Mouse (Mus musculus) monocyte, adult 2 months (primary cell): ENCODE data around the gene Fmo6.

ENCODE experiments used
- DNase-seq, 2 experiments: peaks; one replicate each; pipeline ENCODE4 v3.0.0; 2022; ENCODE audit warnings: low spot score in 2 of 2, low read depth in 1 of 2

Gene Fmo6

DNA sequence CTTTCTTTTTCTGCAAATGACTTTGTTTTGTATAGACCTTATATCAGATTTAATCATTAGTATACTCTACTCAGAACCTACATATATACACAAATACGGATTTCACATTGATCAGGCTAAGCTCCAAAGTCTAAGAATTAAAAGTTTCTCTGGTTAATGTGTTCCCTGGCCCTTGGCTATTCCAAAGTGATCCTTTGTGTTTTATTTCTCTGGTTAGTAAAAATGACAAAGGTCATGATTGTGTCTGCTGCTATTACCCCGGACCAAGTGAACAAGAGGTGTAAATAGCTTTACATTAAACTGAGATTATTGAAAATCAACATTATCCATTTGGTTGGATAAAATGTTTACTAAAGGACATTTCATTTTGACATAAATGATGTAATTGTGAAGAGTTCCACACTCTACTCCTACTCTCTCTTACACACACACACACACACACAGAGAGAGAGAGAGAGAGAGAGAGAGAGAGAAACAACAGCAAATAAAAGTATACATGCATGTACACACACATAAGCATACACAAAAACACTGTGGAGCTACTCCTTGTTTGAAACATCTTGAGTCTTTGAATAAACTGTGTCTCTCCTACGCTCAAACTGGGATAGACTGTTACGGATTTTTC lies 22.3 kb downstream of the Fmo6 start:
- DNase-seq: no peak

GRCm38 (mm10) chr1:162912085-162912484 lies 25.2 kb downstream of the Fmo6 start:
- DNase-seq: no peak

DNA sequence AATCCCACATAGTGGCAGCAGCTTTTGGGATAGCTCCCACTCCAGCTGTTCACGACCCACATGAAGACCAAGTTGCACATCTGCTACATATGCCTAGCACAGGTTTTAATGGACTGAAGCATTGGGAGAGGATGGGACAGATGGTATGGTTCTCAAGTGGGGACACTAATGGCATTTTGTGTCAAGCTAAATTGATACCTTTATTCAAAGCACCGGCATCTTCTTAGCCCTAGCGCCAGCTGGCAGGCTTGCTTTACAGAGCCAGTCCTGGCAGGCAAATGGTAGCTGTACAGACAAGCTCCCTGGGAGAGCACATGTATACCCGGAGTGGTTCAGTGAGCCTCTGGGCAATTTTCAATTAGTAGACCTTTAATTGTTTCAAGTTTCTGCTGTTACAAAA lies 35.4 kb downstream of the Fmo6 start:
- DNase-seq: no peak

GRCm38 (mm10) chr1:162897838-162898811 lies 39.2 kb downstream of the Fmo6 start, which contains the start of gene Fmo2:
TSS of gene Fmo2 (minus strand) at chr1:162898726.
- DNase-seq: no peak

- no peak for DNase-seq
These were observed 41.4 kb downstream of the Fmo6 start for GRCm38 (mm10) chr1:162895900-162896299.

DNA sequence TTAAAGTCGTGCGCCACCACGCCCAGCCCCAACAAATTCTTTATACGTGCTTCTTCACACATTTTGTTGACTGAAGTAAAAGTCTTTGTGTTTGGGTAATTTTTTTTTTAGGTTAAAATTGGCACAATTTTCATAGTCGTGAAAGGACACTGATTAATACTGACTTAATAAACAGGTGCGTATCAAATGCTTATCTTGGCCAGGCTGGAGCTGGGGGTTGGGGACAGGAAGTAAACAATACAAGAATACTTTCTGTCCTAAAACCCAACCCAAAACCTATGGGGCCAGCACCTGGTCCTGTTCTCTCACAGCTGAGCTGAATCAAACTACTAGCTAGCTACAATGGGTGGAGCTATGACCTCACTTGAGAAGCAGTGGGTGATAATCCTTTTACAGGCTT lies 44.3 kb downstream of the Fmo6 start:
- no peak for DNase-seq

GRCm38 (mm10) chr1:162891980-162892451 lies 45.3 kb downstream of the Fmo6 start:
- DNase-seq: no peak

DNA sequence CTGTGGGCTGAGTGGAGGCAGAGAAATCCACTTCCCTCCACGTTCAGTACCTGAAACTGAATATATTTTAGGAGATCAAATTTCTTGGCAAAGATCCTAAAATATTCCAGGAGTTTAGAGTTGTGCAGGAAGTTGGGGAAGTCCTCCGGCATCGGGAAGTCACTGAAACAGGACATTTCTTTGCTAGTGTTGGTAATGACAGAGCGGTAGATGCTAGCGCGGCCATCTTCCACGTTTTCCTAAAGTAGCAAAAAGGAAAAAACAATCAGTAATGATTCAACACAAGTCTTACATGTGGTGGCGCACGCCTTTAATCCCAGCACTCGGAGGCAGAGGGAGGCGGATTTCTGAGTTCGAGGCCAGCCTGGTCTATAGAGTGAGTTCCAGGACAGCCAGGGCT lies 48.7 kb downstream of the Fmo6 start:
- DNase-seq: no peak

DNA sequence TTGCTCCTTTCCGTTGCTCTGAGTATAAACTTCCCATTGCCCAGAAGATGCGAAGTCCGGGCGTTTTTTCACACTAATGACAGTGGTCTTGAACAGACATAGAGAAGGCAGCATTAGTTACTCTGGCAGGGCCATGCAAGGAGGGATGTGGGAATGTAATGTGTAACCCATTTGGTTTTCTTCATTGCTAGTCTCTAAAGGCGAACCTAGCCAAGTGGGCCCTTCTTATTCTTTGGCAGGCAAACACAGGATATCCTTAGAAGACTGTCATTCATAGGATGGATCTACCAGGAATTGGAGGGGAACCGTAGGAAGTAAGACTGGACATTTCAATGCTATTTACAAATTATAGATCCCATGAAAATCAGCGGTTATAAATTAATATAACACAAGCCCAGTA lies 49.7 kb downstream of the Fmo6 start:
- no peak for DNase-seq

- DNase-seq: no peak
These were observed 51.0 kb downstream of the Fmo6 start for GRCm38 (mm10) chr1:162886138-162886816.

GRCm38 (mm10) chr1:162882681-162883080 lies 54.6 kb downstream of the Fmo6 start:
- no peak for DNase-seq

DNA sequence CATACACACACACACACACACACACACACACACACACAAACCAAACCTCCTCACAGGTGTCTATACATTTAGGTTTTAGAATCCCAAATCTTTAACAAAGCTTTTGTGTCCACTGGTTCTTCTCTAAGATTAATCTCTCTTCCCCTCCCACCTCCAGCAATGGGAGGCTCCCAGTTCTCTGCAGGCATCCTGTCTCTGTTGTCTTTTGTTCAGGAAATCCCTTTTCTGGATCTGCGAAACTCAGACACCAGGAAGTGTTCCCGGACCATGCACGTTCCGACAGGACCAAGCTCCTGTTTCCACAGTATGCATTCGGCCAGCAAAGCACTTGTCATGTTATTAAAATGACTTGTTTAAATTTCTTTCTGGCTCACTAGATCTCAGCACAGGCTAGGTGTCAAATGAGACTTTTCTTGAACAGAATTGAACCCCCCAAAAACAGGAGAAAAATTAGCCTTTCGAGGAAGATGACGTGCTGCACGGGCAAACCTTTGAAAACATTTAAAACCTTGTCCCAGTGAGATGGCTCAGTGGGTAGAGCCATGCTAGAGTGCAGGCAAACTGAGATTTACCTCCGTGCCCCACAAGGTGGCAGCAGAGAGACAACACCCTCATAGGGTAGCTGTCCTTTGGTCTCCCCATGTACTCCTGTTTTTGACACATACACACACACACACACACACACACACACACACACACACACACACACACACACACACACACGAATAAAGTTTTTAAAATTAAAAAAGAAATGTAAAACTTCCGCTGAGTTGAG lies 57.5 kb downstream of the Fmo6 start:
- no peak for DNase-seq

- DNase-seq: no peak
These were observed 62.2 kb downstream of the Fmo6 start for GRCm38 (mm10) chr1:162875091-162875490.

DNA sequence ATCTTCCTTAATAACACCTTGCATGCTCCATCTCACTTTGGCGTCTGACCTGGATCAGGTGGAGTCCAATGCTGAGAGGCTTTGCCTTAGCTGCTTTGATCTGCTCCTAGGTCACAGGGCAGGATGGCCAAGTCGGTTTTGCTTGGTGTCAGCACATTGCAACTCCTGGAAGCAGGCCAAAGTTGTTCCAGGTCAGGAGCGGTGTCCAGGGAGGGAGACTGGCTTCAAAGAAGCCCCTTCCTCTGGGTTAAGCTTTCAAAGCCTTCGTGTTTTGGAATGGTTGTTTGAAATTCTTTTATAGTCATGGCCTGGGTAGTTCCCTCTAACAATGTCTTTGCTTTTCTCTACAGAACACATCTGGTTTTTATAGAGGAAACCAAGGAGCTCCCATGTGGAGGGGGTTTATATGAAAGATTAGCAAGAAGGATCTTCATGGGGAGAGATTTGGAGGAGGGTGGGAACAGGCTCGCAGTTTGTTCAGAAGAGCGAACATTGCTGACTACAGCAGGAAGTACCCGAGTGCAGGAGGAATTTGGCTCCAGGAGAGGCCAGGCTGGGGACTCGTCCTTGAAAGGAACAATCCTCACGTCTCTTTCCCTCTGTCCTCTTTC lies 65.5 kb downstream of the Fmo6 start:
- DNase-seq: no peak

- DNase-seq: no peak
These were observed 66.3 kb downstream of the Fmo6 start for GRCm38 (mm10) chr1:162870978-162871377.

DNA sequence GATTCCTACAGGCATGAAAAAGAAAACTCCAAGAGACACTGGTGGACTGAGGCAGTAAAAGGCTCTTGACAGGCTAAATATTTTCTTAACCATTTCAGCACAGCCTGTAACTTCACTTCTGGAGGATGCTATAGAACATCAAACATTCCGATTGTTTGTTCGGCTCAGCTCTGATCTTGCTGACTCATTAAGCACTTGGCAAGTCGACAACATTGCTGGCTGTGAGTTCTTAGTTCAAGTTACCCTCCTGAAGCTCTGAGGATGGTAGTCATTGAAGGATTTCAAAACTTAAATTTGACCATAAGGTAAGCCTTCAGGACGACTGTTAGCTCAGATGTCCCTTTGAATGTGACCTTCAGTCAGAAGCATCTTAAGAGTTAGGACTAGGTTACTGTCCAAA lies 69.9 kb downstream of the Fmo6 start:
- DNase-seq: no peak
